Mouse (Mus musculus) erythroblast, embryonic 14.5 days (primary cell): Measurements from ENCODE around the gene Selenom. TPM values are rescaled to one million over a fixed set of nuclear protein-coding genes. Genes with fewer than 3 reads are reported as not detected.

ENCODE experiments used
- H3K27me3 ChIP-seq: 2 replicates; pipeline ENCODE4 v1.6.1; 2012; ENCODE audit warnings: inconsistent platforms; ENCODE audit not compliant: control insufficient read depth
- H3K36me3 ChIP-seq: 2 replicates; pipeline ENCODE4 v1.6.1; 2012; ENCODE audit warnings: mild to moderate bottlenecking, inconsistent platforms; ENCODE audit not compliant: control insufficient read depth
- H3K4me1 ChIP-seq: 2 replicates; pipeline ENCODE4 v1.6.1; 2012; ENCODE audit warnings: inconsistent platforms; ENCODE audit not compliant: control insufficient read depth
- H3K4me3 ChIP-seq: replicated peaks from 2 replicates; pipeline ENCODE3; 2012; ENCODE audit warnings: moderate library complexity, mild to moderate bottlenecking, inconsistent platforms
- H3K9me3 ChIP-seq: 2 replicates; pipeline ENCODE4 v1.6.1; 2012; ENCODE audit warnings: low read length, inconsistent platforms, mixed read lengths; ENCODE audit not compliant: control insufficient read depth
- GATA1 ChIP-seq: IDR thresholded peaks from 2 replicates; pipeline ENCODE4 v1.6.1; 2012; ENCODE audit warnings: low read length, inconsistent platforms, mixed read lengths
- TAL1 ChIP-seq: IDR thresholded peaks from 3 replicates; pipeline ENCODE4 v1.6.1; 2012; ENCODE audit warnings: low read length, inconsistent platforms, mixed read lengths
- polyA plus RNA-seq: library from polyadenylated mRNA; stranded (reverse); fragments of >175 nt; gene quantifications from 2 replicates; pipeline ENCODE4 v1.2.3, GENCODE M21; 2012

Gene Selenom
- polyA plus RNA-seq, 1 experiment: 0.37 TPM

GRCm38 (mm10) chr11:3549791-3550190 lies 35.3 kb downstream of the Selenom start:
- H3K36me3 ChIP-seq: no peaks in the 10 kb centered on the region

GRCm38 (mm10) chr11:3554976-3555375 lies 40.5 kb downstream of the Selenom start:
- H3K27me3 ChIP-seq: no peaks in the 10 kb centered on the region
- TF ChIP-seq GATA1 (no peak), TAL1 (no peak)
- no peaks in the 10 kb centered on the region for H3K9me3 ChIP-seq
- H3K36me3 ChIP-seq: no peaks in the 10 kb centered on the region
- H3K4me3 ChIP-seq: no peak overlapping the region
- H3K4me1 ChIP-seq: no peaks in the 10 kb centered on the region

More at GRCm38 (mm10) chr11:3549791-3550190, 35.3 kb downstream of the Selenom start:
- H3K27me3 ChIP-seq: no peaks in the 10 kb centered on the region
- TF ChIP-seq TAL1: no peak
- TF ChIP-seq GATA1: no peak
- peaks cover under 1% of the 10 kb centered on the region; the same call in 1 of the 2 replicates for H3K9me3 ChIP-seq
- H3K4me3 ChIP-seq: no peak overlapping the region
- H3K4me1 ChIP-seq: no peaks in the 10 kb centered on the region

GRCm38 (mm10) chr11:3557852-3558251 lies 43.4 kb downstream of the Selenom start:
- Histone ChIP-seq H3K4me1 (no peaks in the 10 kb centered on the region), H3K4me3 (no peak overlapping the region), H3K36me3 (no peaks in the 10 kb centered on the region), H3K9me3 (no peaks in the 10 kb centered on the region), H3K27me3 (no peaks in the 10 kb centered on the region)
- TF ChIP-seq TAL1: no peak
- no peak for TF ChIP-seq GATA1

- H3K27me3 ChIP-seq: no peaks in the 10 kb centered on the region
- no peak for TF ChIP-seq TAL1
- TF ChIP-seq GATA1: no peak
- H3K36me3 ChIP-seq: no peaks in the 10 kb centered on the region
- no peaks in the 10 kb centered on the region for H3K4me1 ChIP-seq
- H3K9me3 ChIP-seq: no peaks in the 10 kb centered on the region
- no peak overlapping the region for H3K4me3 ChIP-seq
Observed at GRCm38 (mm10) chr11:3560202-3560601, 45.7 kb downstream of the Selenom start.

GRCm38 (mm10) chr11:3563853-3564252 lies 49.4 kb downstream of the Selenom start:
- TF ChIP-seq GATA1 (no peak), TAL1 (no peak)
- no peaks in the 10 kb centered on the region for H3K9me3 ChIP-seq
- H3K4me1 ChIP-seq: no peaks in the 10 kb centered on the region
- no peaks in the 10 kb centered on the region for H3K36me3 ChIP-seq
- no peak overlapping the region for H3K4me3 ChIP-seq
- no peaks in the 10 kb centered on the region for H3K27me3 ChIP-seq

- Histone ChIP-seq H3K9me3 (no peaks in the 10 kb centered on the region), H3K4me3 (no peak overlapping the region), H3K4me1 (no peaks in the 10 kb centered on the region), H3K36me3 (no peaks in the 10 kb centered on the region), H3K27me3 (no peaks in the 10 kb centered on the region)
- TF ChIP-seq TAL1 (no peak), GATA1 (no peak)
Observed at GRCm38 (mm10) chr11:3564451-3564850, 50.0 kb downstream of the Selenom start.

- Histone ChIP-seq H3K27me3 (no peaks in the 10 kb centered on the region), H3K4me1 (no peaks in the 10 kb centered on the region), H3K9me3 (no peaks in the 10 kb centered on the region), H3K4me3 (no peak overlapping the region), H3K36me3 (no peaks in the 10 kb centered on the region)
- TF ChIP-seq GATA1 (no peak), TAL1 (no peak)
Observed at GRCm38 (mm10) chr11:3566018-3566417, 51.5 kb downstream of the Selenom start.

Other genes starting within 250 kb of the Selenom start
- gene Drg1, start 248.3 kb upstream of the Selenom start, polyA plus RNA-seq: 3.4 and 5.6 TPM in 2 replicates
- 1.8 and 2.0 TPM in 2 replicates for gene Patz1, start 225.8 kb upstream of the Selenom start, polyA plus RNA-seq
- 0.07 TPM in 1 of 2 replicates, not detected in the other for gene Pik3ip1, start 184.3 kb upstream of the Selenom start, polyA plus RNA-seq
- gene Limk2, start 105.5 kb upstream of the Selenom start, polyA plus RNA-seq: 1.4 and 1.6 TPM in 2 replicates
- gene Rnf185, start 62.3 kb upstream of the Selenom start, polyA plus RNA-seq: 0.06 and 0.08 TPM in 2 replicates
- gene Pla2g3, start 26.4 kb upstream of the Selenom start, polyA plus RNA-seq: 0.01 TPM in 1 of 2 replicates, not detected in the other
- 0.01 TPM in 1 of 2 replicates, not detected in the other for gene Inpp5j, start 9.9 kb upstream of the Selenom start, polyA plus RNA-seq
- 0.65 and 0.67 TPM in 2 replicates for gene Smtn, start 25.9 kb downstream of the Selenom start, polyA plus RNA-seq
- gene Morc2a, start 134.5 kb downstream of the Selenom start, polyA plus RNA-seq: 0.22 TPM in 2 replicates